Mouse (Mus musculus) midbrain, embryonic 14.5 days (tissue): ENCODE measurements around the gene Gm20388. TPM values are rescaled to one million over a fixed set of nuclear protein-coding genes. Genes with fewer than 3 reads are reported as not detected.
A peak's percentile ranks its signal among the peaks of the same experiment; 100 is the strongest.
"Not testable (repeated sequence)": the region's sequence is repeated elsewhere in the genome, so short reads cannot be mapped to it uniquely, and the experiment has no call there.

Source experiments
- ATAC-seq: fragments of 200-750 bp; cut with Nextera tagmentation; 2 replicates; pipeline ENCODE4 v1.8.0; 2017; ENCODE audit warnings: moderate number of reproducible peaks, moderate library complexity; ENCODE audit not compliant: low FRiP score, low TSS enrichment
- DNase-seq: peaks from one replicate; pipeline ENCODE4 v3.0.0-alpha.2; 2015
- H3K27ac ChIP-seq: fragments of 300-500 bp; sonication (generic); replicated peaks from 2 replicates; pipeline ENCODE4 v1.5.1; 2014; ENCODE audit warnings: mild to moderate bottlenecking, low read depth, low read length, moderate library complexity
- H3K27me3 ChIP-seq: fragments of 300-500 bp; sonication (generic); 2 replicates; pipeline ENCODE4 v1.6.1; 2014; ENCODE audit warnings: low read length, control low read depth, mixed read lengths; ENCODE audit not compliant: control insufficient read depth, insufficient read depth
- H3K36me3 ChIP-seq: fragments of 300-500 bp; sonication (generic); 2 replicates; pipeline ENCODE4 v1.6.1; 2014; ENCODE audit warnings: low read length, control low read depth; ENCODE audit not compliant: control insufficient read depth, insufficient read depth
- H3K4me1 ChIP-seq: fragments of 300-500 bp; sonication (generic); 2 replicates; pipeline ENCODE4 v1.6.1; 2014; ENCODE audit warnings: mild to moderate bottlenecking, antibody characterized with exemption, low read length, control low read depth; ENCODE audit not compliant: control insufficient read depth, insufficient read depth
- H3K4me2 ChIP-seq: fragments of 300-500 bp; sonication (generic); 2 replicates; pipeline ENCODE4 v1.6.1; 2014; ENCODE audit warnings: mild to moderate bottlenecking, low read length, moderate library complexity
- H3K4me3 ChIP-seq: fragments of 300-500 bp; sonication (generic); replicated peaks from 2 replicates; pipeline ENCODE4 v1.5.1; 2014; ENCODE audit warnings: low read depth, low read length
- H3K9ac ChIP-seq: fragments of 300-500 bp; sonication (generic); replicated peaks from 2 replicates; pipeline ENCODE4 v1.6.1; 2014; ENCODE audit warnings: mild to moderate bottlenecking, low read length, moderate library complexity
- H3K9me3 ChIP-seq: fragments of 300-500 bp; sonication (generic); 2 replicates; pipeline ENCODE4 v1.6.1; 2016; ENCODE audit warnings: low read length, control low read depth, mixed read lengths; ENCODE audit not compliant: control insufficient read depth
- WGBS: fragments of 180-500 bp; shearing (Covaris S2); extraction: QIAGEN DNeasy Blood & Tissue Kit; methylation state at CpG from one replicate; pipeline ENCODE4 v1.1.7; 2014; 5-methylcytosine and 5-hydroxymethylcytosine counted together
- polyA plus RNA-seq: library from polyadenylated mRNA; unstranded; fragments of >200 nt; fragmentation: Nextera tagmentation; extraction: Ambion mirVana; gene quantifications from 2 replicates; pipeline ENCODE4 v1.2.1, GENCODE M21; 2014

The Gm20388 gene
- polyA plus RNA-seq, 1 experiment from 2014 or later: 4.1 TPM

GRCm38 (mm10) chr8:123215430-123215829, 3304.8 kb downstream of the Gm20388 start:
- no peak for ATAC-seq
- 79% methylated on average over 3 of the region's 3 CpGs for WGBS
- H3K9me3 ChIP-seq: no peaks in the 10 kb centered on the region
- no peak for DNase-seq
- H3K27me3 ChIP-seq: no peaks in the 10 kb centered on the region
- no peak overlapping the region for H3K4me2 ChIP-seq
- H3K4me1 ChIP-seq: peaks cover 16% of the 10 kb centered on the region
- no peak overlapping the region for H3K27ac ChIP-seq
- H3K4me3 ChIP-seq: no peak overlapping the region
- H3K9ac ChIP-seq: no peak overlapping the region
- no peaks in the 10 kb centered on the region for H3K36me3 ChIP-seq

- no peak overlapping the region for H3K4me2 ChIP-seq
- no peaks in the 10 kb centered on the region for H3K27me3 ChIP-seq
- DNase-seq (no peak), ATAC-seq (no peak)
- no peaks in the 10 kb centered on the region for H3K36me3 ChIP-seq
- no peak overlapping the region for H3K27ac ChIP-seq
- peaks cover 9% of the 10 kb centered on the region for H3K4me1 ChIP-seq
- H3K4me3 ChIP-seq: no peak overlapping the region
- 86% methylated on average over 1 of the region's 1 CpGs for WGBS
- H3K9me3 ChIP-seq: no peaks in the 10 kb centered on the region
- H3K9ac ChIP-seq: no peak overlapping the region
Measured at GRCm38 (mm10) chr8:123220917-123221316, 3310.3 kb downstream of the Gm20388 start.

- Histone ChIP-seq H3K4me3 (peak within 1 kb of the TSS; percentile 77), H3K36me3 (peaks cover 21% of the 10 kb centered on the region), H3K9ac (peak within 1 kb of the TSS; percentile 80), H3K27me3 (no peaks in the 10 kb centered on the region), H3K4me1 (peaks cover 9% of the 10 kb centered on the region), H3K27ac (peak within 1 kb of the TSS; percentile 84), H3K9me3 (no peaks in the 10 kb centered on the region), H3K4me2 (peak within 1 kb of the TSS; percentile 97)
- 5% methylated on average over 59 of the region's 59 CpGs for WGBS
- ATAC-seq (peak; percentile 86), DNase-seq (peak; percentile 97)
Measured at GRCm38 (mm10) chr8:123224278-123225266, 3313.9 kb downstream of the Gm20388 start, which contains the start of gene Cdk10. Gene Cdk10 (plus strand): TSS chr8:123224842.

GRCm38 (mm10) chr8:123228416-123228815, 3317.8 kb downstream of the Gm20388 start:
- Histone ChIP-seq H3K27ac (no peak overlapping the region), H3K27me3 (no peaks in the 10 kb centered on the region; the same call in 1 of the 2 replicates), H3K4me2 (no peak overlapping the region), H3K4me3 (no peak overlapping the region), H3K36me3 (peaks cover 26% of the 10 kb centered on the region), H3K4me1 (peaks cover 9% of the 10 kb centered on the region), H3K9me3 (no peaks in the 10 kb centered on the region), H3K9ac (no peak overlapping the region)
- no peak for ATAC-seq
- no peak for DNase-seq
- WGBS: 100% methylated on average over 1 of the region's 1 CpGs

GRCm38 (mm10) chr8:123230326-123230725, 3319.7 kb downstream of the Gm20388 start:
- not testable (repeated sequence) for H3K27ac ChIP-seq, H3K4me3 ChIP-seq, DNase-seq, H3K9ac ChIP-seq, H3K27me3 ChIP-seq, H3K4me2 ChIP-seq, ATAC-seq, H3K4me1 ChIP-seq, H3K9me3 ChIP-seq
- WGBS: 93% methylated on average over 10 of the region's 11 CpGs
- peaks cover 26% of the 10 kb centered on the region for H3K36me3 ChIP-seq

- DNase-seq: peak; percentile 19
- 48% methylated on average over 5 of the region's 5 CpGs for WGBS
- ATAC-seq: no peak
Measured at GRCm38 (mm10) chr8:123231742-123232141, 3321.1 kb downstream of the Gm20388 start.

GRCm38 (mm10) chr8:123232553-123232952, 3321.9 kb downstream of the Gm20388 start:
- peaks cover 16% of the 10 kb centered on the region; the same call in 1 of the 2 replicates for H3K36me3 ChIP-seq
- H3K27me3 ChIP-seq: no peaks in the 10 kb centered on the region; the same call in none of the 2 replicates
- H3K4me3 ChIP-seq: no peak overlapping the region
- ATAC-seq: no peak
- no peak overlapping the region for H3K4me2 ChIP-seq
- no peak overlapping the region for H3K27ac ChIP-seq
- no peak overlapping the region for H3K9ac ChIP-seq
- no peak for DNase-seq
- peaks cover 19% of the 10 kb centered on the region for H3K4me1 ChIP-seq
- 43% methylated on average over 7 of the region's 7 CpGs for WGBS
- no peaks in the 10 kb centered on the region for H3K9me3 ChIP-seq

More at GRCm38 (mm10) chr8:123231742-123232141, 3321.1 kb downstream of the Gm20388 start:
- Histone ChIP-seq H3K4me3 (no peak overlapping the region), H3K4me2 (no peak overlapping the region), H3K4me1 (peaks cover 19% of the 10 kb centered on the region), H3K27me3 (no peaks in the 10 kb centered on the region; the same call in none of the 2 replicates), H3K36me3 (peaks cover 23% of the 10 kb centered on the region), H3K9ac (no peak overlapping the region), H3K27ac (no peak overlapping the region), H3K9me3 (no peaks in the 10 kb centered on the region)

- DNase-seq: no peak
- H3K4me2 ChIP-seq: no peak overlapping the region
- peaks cover 19% of the 10 kb centered on the region for H3K4me1 ChIP-seq
- H3K36me3 ChIP-seq: peaks cover 10% of the 10 kb centered on the region; the same call in 1 of the 2 replicates
- H3K9me3 ChIP-seq: no peaks in the 10 kb centered on the region
- H3K9ac ChIP-seq: no peak overlapping the region
- no peaks in the 10 kb centered on the region; the same call in none of the 2 replicates for H3K27me3 ChIP-seq
- no peak overlapping the region for H3K4me3 ChIP-seq
- ATAC-seq: no peak
- H3K27ac ChIP-seq: no peak overlapping the region
- 48% methylated on average over 13 of the region's 13 CpGs for WGBS
Measured at GRCm38 (mm10) chr8:123233300-123233699, 3322.7 kb downstream of the Gm20388 start.
